Mouse (Mus musculus) liver, adult 2 months (tissue): ENCODE results near the gene Mag.

ENCODE experiments used
- CTCF ChIP-seq: fragments of 200-500 bp; IDR thresholded peaks from 2 replicates; pipeline ENCODE4 v1.5.1; 2011; ENCODE audit warnings: low read depth, low read length, control low read depth
- POLR2A ChIP-seq: fragments of 200-500 bp; IDR thresholded peaks from 2 replicates; pipeline ENCODE4 v1.6.1; 2011; ENCODE audit warnings: low read length, control low read depth; ENCODE audit not compliant: insufficient read depth; ENCODE audit errors: extremely low read depth

- no peak for TF ChIP-seq POLR2A
- no peak for TF ChIP-seq CTCF
Observed at GRCm38 (mm10) chr7:30962862-30963261, 48.2 kb upstream of the Mag start.
